ENCODE assay signal across 14 mouse cellular contexts in genomic region chr8:46881348-46881747, GRCm38 (mm10).
DNase-seq lines count a peak whose midpoint lies in the region; ATAC-seq and TF ChIP-seq lines count a peak whose summit lies in the region.
"Had no signal": no experiment of that assay in that cellular context is flagged by ENCODE, and none has a peak within 500 bp of the region (broad histone marks: within the 10 kb centered on the region; RNA-seq: fewer than 3 reads in every experiment).

No protein-coding gene starts in this region.

- no peak overlapping the region for H3K27ac ChIP-seq in liver, postnatal 0 days (ENCODE audit: low read depth)
- H3K27ac ChIP-seq in liver, embryonic 11.5 days (ENCODE audit: low read depth, low read length), result no peak overlapping the region
- peak overlapping the region; percentile 84 for H3K27ac ChIP-seq in intestine, postnatal 0 days (ENCODE audit: low read depth, low read length)
- H3K27ac ChIP-seq in stomach, embryonic 16.5 days (ENCODE audit: low read length), result peak overlapping the region; percentile 29; the same call in 1 of the 2 replicates
- H3K27ac ChIP-seq: embryonic facial prominence, embryonic 12.5 days; limb, embryonic 10.5 days had no signal

- H3K9ac ChIP-seq in liver, postnatal 0 days (replicated peaks), result no peak overlapping the region
- H3K9ac ChIP-seq in liver, embryonic 11.5 days (ENCODE audit: low read depth, low read length), result no peak overlapping the region
- H3K9ac ChIP-seq in intestine, postnatal 0 days (ENCODE audit: low read depth, low read length), result no peak overlapping the region
- H3K9ac ChIP-seq in stomach, embryonic 16.5 days (ENCODE audit: low read length), result no peak overlapping the region
- H3K9ac ChIP-seq: embryonic facial prominence, embryonic 12.5 days; heart, embryonic 12.5 days had no signal

- no peaks in the 10 kb centered on the region for H3K36me3 ChIP-seq in liver, postnatal 0 days (replicated peaks; ENCODE audit: insufficient read depth, low read length)
- H3K36me3 ChIP-seq in liver, embryonic 11.5 days (ENCODE audit: control insufficient read depth, insufficient read depth, low read length), result no peaks in the 10 kb centered on the region
- no peaks in the 10 kb centered on the region for H3K36me3 ChIP-seq in intestine, postnatal 0 days (ENCODE audit: control insufficient read depth, insufficient read depth)
- H3K36me3 ChIP-seq in stomach, embryonic 16.5 days (ENCODE audit: control insufficient read depth, insufficient read depth, low read length), result no peaks in the 10 kb centered on the region
- H3K36me3 ChIP-seq: embryonic facial prominence, embryonic 12.5 days; heart, embryonic 12.5 days; limb, embryonic 10.5 days had no signal

- no peak overlapping the region for H3K4me3 ChIP-seq in liver, postnatal 0 days (ENCODE audit: low read depth, low read length)
- H3K4me3 ChIP-seq in liver, embryonic 11.5 days (ENCODE audit: low read depth, low read length), result no peak overlapping the region
- no peak overlapping the region for H3K4me3 ChIP-seq in intestine, postnatal 0 days (ENCODE audit: low read depth, low read length)
- no peak overlapping the region for H3K4me3 ChIP-seq in stomach, embryonic 16.5 days (replicated peaks; ENCODE audit: low read length)
- H3K4me3 ChIP-seq: embryonic facial prominence, embryonic 12.5 days; heart, embryonic 12.5 days; limb, embryonic 10.5 days had no signal

- ATAC-seq in liver, postnatal 0 days, result peak; percentile 15; the same call in 1 of the 2 replicates
- no peak for ATAC-seq in liver, embryonic 11.5 days (replicated peaks; ENCODE audit: low FRiP score)
- ATAC-seq in intestine, postnatal 0 days, result peak; percentile 39; the same call in 1 of the 2 replicates
- no peak for ATAC-seq in stomach, embryonic 16.5 days (ENCODE audit: insufficient read depth, low FRiP score)

- TF ChIP-seq CTCF in liver, postnatal 0 days (IDR thresholded peaks at IDR 0.05; ENCODE audit: low read depth), result no peak
- TF ChIP-seq CTCF in intestine, postnatal 0 days (IDR thresholded peaks at IDR 0.05; ENCODE audit: low read depth), result no peak

- TF ChIP-seq EP300 in liver, postnatal 0 days (IDR thresholded peaks at IDR 0.05; ENCODE audit: low read depth), result no peak

- H3K4me1 ChIP-seq in liver, postnatal 0 days (ENCODE audit: insufficient read depth), result no peaks in the 10 kb centered on the region; the same call in 1 of the 2 replicates
- no peaks in the 10 kb centered on the region for H3K4me1 ChIP-seq in liver, embryonic 11.5 days (replicated peaks; ENCODE audit: control insufficient read depth, insufficient read depth, low read length)
- 0 out of 2 replicates have a peak, but pooled peaks cover 7% of the 10 kb centered on the region for H3K4me1 ChIP-seq in intestine, postnatal 0 days (replicated peaks; ENCODE audit: control insufficient read depth, insufficient read depth, low read length)
- peaks cover 10% of the 10 kb centered on the region; the same call in 1 of the 2 replicates for H3K4me1 ChIP-seq in stomach, embryonic 16.5 days (ENCODE audit: control insufficient read depth, insufficient read depth, low read length)
- H3K4me1 ChIP-seq: embryonic facial prominence, embryonic 12.5 days; heart, embryonic 12.5 days had no signal

- no peak overlapping the region for H3K4me2 ChIP-seq in liver, postnatal 0 days (ENCODE audit: low read depth, low read length)
- H3K4me2 ChIP-seq in liver, embryonic 11.5 days, result no peak overlapping the region
- H3K4me2 ChIP-seq in intestine, postnatal 0 days (replicated peaks; ENCODE audit: low read depth), result no peak overlapping the region
- peak overlapping the region; percentile 4; the same call in 1 of the 2 replicates for H3K4me2 ChIP-seq in stomach, embryonic 16.5 days (ENCODE audit: low read depth, low read length)
- H3K4me2 ChIP-seq: embryonic facial prominence, embryonic 12.5 days; heart, embryonic 12.5 days had no signal

- 58% methylated on average over 6 of the region's 6 CpGs for WGBS in liver, postnatal 0 days (ENCODE audit: insufficient replicate concordance)
- 80% methylated on average over 6 of the region's 6 CpGs for WGBS in liver, embryonic 11.5 days
- 66% methylated on average over 6 of the region's 6 CpGs for WGBS in intestine, postnatal 0 days
- 71% methylated on average over 6 of the region's 6 CpGs for WGBS in stomach, embryonic 16.5 days

- H3K9me3 ChIP-seq in liver, postnatal 0 days (ENCODE audit: low read length), result no peaks in the 10 kb centered on the region
- no peaks in the 10 kb centered on the region for H3K9me3 ChIP-seq in liver, embryonic 11.5 days (ENCODE audit: control insufficient read depth, low read length)
- no peaks in the 10 kb centered on the region for H3K9me3 ChIP-seq in intestine, postnatal 0 days (ENCODE audit: control insufficient read depth)
- H3K9me3 ChIP-seq in stomach, embryonic 16.5 days (replicated peaks; ENCODE audit: control insufficient read depth, low read length), result no peaks in the 10 kb centered on the region
- H3K9me3 ChIP-seq: embryonic facial prominence, embryonic 12.5 days; heart, embryonic 12.5 days; limb, embryonic 10.5 days had no signal

- no peak for DNase-seq in liver, postnatal 0 days
- DNase-seq in liver, embryonic 11.5 days (ENCODE audit: low spot score), result no peak
- peak; percentile 6 for DNase-seq in T-cell, adult 2 months (ENCODE audit: low spot score)
- no peak for DNase-seq in layer of hippocampus, adult 8-10 months (ENCODE audit: low spot score in 2 of 2)
- DNase-seq in lung, postnatal 36 days, result no peak
- DNase-seq in cerebellum, adult 9-10 months, result no peak
- DNase-seq: cerebellum, postnatal 10 days; heart, postnatal 4 days; right cerebral cortex, adult 18-20 months had no signal

- no peaks in the 10 kb centered on the region for H3K27me3 ChIP-seq in liver, postnatal 0 days (ENCODE audit: insufficient read depth, low read length)
- no peaks in the 10 kb centered on the region for H3K27me3 ChIP-seq in liver, embryonic 11.5 days (replicated peaks; ENCODE audit: control insufficient read depth, insufficient read depth, low read length)
- no peaks in the 10 kb centered on the region for H3K27me3 ChIP-seq in intestine, postnatal 0 days (replicated peaks; ENCODE audit: control insufficient read depth, insufficient read depth, low read length)
- H3K27me3 ChIP-seq in stomach, embryonic 16.5 days (ENCODE audit: control insufficient read depth, insufficient read depth, low read length), result no peaks in the 10 kb centered on the region
- H3K27me3 ChIP-seq: embryonic facial prominence, embryonic 12.5 days; heart, embryonic 12.5 days had no signal

Comparison
In these comparisons a context has a peak if more than half of its experiments do, and no peak if none do; other contexts are left out.
1. ATAC-seq: peak in liver, postnatal 0 days (single experiment) and intestine, postnatal 0 days (single experiment); none in liver, embryonic 11.5 days (single experiment) and stomach, embryonic 16.5 days (single experiment).
2. H3K27ac ChIP-seq: peak in intestine, postnatal 0 days (single experiment) and stomach, embryonic 16.5 days (single experiment); none in liver, postnatal 0 days (single experiment) and liver, embryonic 11.5 days (single experiment).